Mouse (Mus musculus): ENCODE results near the gene Upf1. TPM values are rescaled to one million over a fixed set of nuclear protein-coding genes. Genes with fewer than 3 reads are reported as not detected.

The Upf1 gene
- polyA plus RNA-seq, 1 experiment from 2014 or later, result 11.8 TPM

DNA sequence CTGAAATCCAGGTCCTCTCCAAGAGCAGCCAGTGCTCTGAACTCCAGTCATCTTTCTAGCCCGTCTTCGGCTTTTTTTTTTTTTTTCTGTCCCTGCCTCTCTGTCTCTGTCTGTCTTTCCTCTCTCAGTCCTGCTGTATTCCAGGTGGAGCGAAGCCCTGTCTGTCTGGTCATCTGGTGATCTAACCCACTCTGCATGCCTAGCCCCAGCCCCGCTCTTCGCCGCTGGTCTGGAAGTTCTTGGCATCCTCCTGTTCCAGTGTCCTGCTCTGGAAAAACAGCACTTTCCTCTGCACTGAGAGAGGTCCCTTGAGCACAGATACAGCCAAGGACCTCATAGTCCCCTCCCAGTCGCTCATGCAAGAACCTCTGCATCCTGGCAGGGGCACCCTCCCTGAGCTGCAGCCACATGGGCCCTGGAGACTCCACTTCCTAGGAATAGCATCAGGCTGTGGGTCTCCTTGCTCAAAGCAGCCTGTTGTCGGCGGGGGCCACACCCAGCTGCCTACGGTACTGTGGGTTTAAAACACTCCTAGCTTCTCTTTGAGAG lies 8.5 kb upstream of the Upf1 start:
- H3K27me3 ChIP-seq (replicated peaks; ENCODE audit: control insufficient read depth, insufficient read depth, low read length), result no peaks in the 10 kb centered on the region
- ATAC-seq, result no peak
- H3K9me3 ChIP-seq (ENCODE audit: control insufficient read depth, low read length), result no peaks in the 10 kb centered on the region
- no peaks in the 10 kb centered on the region for H3K36me3 ChIP-seq (ENCODE audit: control insufficient read depth, insufficient read depth)
- H3K9ac ChIP-seq (replicated peaks; ENCODE audit: low read depth, low read length), result no peak overlapping the region
- no peaks in the 10 kb centered on the region for H3K4me1 ChIP-seq (replicated peaks; ENCODE audit: control insufficient read depth, insufficient read depth, low read length)
- 75% methylated on average over 10 of the region's 10 CpGs for WGBS
- H3K4me3 ChIP-seq (replicated peaks; ENCODE audit: low read length), result no peak overlapping the region
- no peak overlapping the region for H3K4me2 ChIP-seq (ENCODE audit: low read length)
- no peak overlapping the region for H3K27ac ChIP-seq (ENCODE audit: low read length)

DNA sequence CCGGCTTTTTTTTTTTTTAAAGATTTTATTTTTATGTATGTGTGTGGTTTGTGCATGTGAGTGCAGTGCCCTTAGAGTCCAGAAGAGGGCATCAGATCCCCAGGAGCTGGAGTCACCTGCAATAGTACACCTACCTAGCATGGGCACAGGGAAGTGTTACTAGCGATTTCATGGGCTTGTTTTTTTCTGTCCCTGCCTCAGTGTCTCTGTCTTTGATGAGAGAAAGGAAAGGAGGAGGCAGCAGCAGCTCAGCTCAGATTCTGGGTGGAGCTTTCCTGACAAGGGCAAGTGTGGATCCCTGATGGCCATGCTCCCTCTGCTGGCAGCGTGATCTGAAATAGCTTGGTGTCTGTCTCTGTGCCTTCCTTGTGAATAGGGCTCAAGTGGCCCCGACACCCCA lies 7.7 kb upstream of the Upf1 start:
- no peak overlapping the region for H3K9ac ChIP-seq (replicated peaks; ENCODE audit: low read depth, low read length)
- no peak overlapping the region for H3K4me3 ChIP-seq (replicated peaks; ENCODE audit: low read length)
- ATAC-seq, result no peak
- no peaks in the 10 kb centered on the region for H3K9me3 ChIP-seq (ENCODE audit: control insufficient read depth, low read length)
- WGBS, result 59% methylated on average over 4 of the region's 4 CpGs
- H3K27ac ChIP-seq (ENCODE audit: low read length), result no peak overlapping the region
- no peaks in the 10 kb centered on the region for H3K27me3 ChIP-seq (replicated peaks; ENCODE audit: control insufficient read depth, insufficient read depth, low read length)
- H3K4me2 ChIP-seq (ENCODE audit: low read length), result no peak overlapping the region
- H3K36me3 ChIP-seq (ENCODE audit: control insufficient read depth, insufficient read depth), result no peaks in the 10 kb centered on the region
- H3K4me1 ChIP-seq (replicated peaks; ENCODE audit: control insufficient read depth, insufficient read depth, low read length), result no peaks in the 10 kb centered on the region

DNA sequence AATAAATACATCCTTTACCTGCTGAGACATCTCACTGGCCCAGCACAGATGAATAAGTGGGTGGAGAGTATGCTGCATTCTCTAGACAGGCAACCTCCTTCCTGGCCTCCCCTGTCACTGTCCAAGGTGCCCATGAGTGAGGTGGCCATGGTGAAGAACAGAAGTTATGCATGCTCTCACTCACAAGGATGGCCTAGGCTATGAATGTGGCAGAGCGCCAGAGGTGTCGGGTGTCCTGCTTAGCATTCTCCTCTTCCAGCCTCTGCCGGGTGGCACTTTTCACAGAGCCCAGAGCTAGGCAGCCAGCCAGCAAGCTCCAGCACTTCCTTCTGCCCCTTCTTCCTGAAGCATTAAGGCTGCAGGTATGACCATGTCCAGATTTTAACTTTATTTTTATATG lies 6.3 kb upstream of the Upf1 start:
- no peaks in the 10 kb centered on the region for H3K36me3 ChIP-seq (ENCODE audit: control insufficient read depth, insufficient read depth)
- no peak overlapping the region for H3K4me3 ChIP-seq (replicated peaks; ENCODE audit: low read length)
- no peak overlapping the region for H3K27ac ChIP-seq (ENCODE audit: low read length)
- WGBS, result 21% methylated on average over 3 of the region's 3 CpGs
- H3K4me2 ChIP-seq (ENCODE audit: low read length), result no peak overlapping the region
- H3K27me3 ChIP-seq (replicated peaks; ENCODE audit: control insufficient read depth, insufficient read depth, low read length), result no peaks in the 10 kb centered on the region
- no peaks in the 10 kb centered on the region for H3K4me1 ChIP-seq (replicated peaks; ENCODE audit: control insufficient read depth, insufficient read depth, low read length)
- no peaks in the 10 kb centered on the region for H3K9me3 ChIP-seq (ENCODE audit: control insufficient read depth, low read length)
- H3K9ac ChIP-seq (replicated peaks; ENCODE audit: low read depth, low read length), result no peak overlapping the region
- no peak for ATAC-seq

DNA sequence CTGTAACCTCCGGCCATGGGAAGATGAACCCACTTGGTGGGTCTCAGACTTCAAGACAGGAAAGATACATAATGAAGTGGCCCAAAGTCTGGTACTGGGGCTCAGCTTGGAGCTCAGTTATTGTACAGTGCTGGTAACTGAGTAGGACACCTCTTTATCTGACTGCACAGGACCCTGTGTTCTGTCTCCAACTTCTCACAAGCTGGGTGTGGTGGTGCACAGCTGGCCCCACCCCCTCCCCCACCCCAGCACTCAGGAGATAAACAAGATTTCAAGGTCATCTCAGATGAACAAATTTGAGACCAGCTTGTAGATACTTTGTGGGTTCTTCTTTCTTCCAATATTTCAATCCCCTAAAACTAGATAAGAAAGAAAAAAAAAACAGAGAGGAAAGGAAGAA lies 3.0 kb upstream of the Upf1 start:
- H3K4me2 ChIP-seq (ENCODE audit: low read length), result no peak overlapping the region
- no peaks in the 10 kb centered on the region for H3K27me3 ChIP-seq (replicated peaks; ENCODE audit: control insufficient read depth, insufficient read depth, low read length)
- no peak for ATAC-seq
- H3K4me1 ChIP-seq (replicated peaks; ENCODE audit: control insufficient read depth, insufficient read depth, low read length), result peaks cover 19% of the 10 kb centered on the region
- H3K4me3 ChIP-seq (replicated peaks; ENCODE audit: low read length), result no peak overlapping the region
- WGBS, result 85% methylated on average over 1 of the region's 1 CpGs
- no peak overlapping the region for H3K27ac ChIP-seq (ENCODE audit: low read length)
- H3K36me3 ChIP-seq (ENCODE audit: control insufficient read depth, insufficient read depth), result no peaks in the 10 kb centered on the region
- no peaks in the 10 kb centered on the region for H3K9me3 ChIP-seq (ENCODE audit: control insufficient read depth, low read length)
- no peak overlapping the region for H3K9ac ChIP-seq (replicated peaks; ENCODE audit: low read depth, low read length)

DNA sequence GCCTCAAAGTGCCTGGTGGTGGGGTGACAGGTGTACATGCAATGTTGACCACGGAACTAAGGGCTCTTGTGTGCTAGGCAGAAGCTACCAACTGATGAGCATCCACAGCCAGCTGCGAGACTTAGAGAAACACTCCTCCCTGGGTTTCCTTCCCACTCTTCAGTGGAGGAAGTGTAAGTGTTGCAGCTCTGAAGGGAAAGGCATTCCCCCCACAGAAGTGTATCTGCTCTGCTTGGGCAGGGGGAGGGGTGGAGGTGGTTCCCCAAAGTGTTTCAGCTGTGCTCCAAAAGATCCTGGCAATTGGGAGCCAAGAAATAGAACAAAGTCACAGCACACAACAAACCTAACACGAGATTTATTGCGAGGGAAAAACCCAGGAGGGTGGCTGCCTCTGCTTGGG lies 926 bp upstream of the Upf1 start:
- Histone ChIP-seq H3K4me2 (ENCODE audit: low read length) (peak overlapping the region; percentile 65), H3K9me3 (ENCODE audit: control insufficient read depth, low read length) (no peaks in the 10 kb centered on the region), H3K27me3 (replicated peaks; ENCODE audit: control insufficient read depth, insufficient read depth, low read length) (no peaks in the 10 kb centered on the region), H3K27ac (ENCODE audit: low read length) (peak overlapping the region; percentile 83; the same call in 1 of the 2 replicates), H3K36me3 (ENCODE audit: control insufficient read depth, insufficient read depth) (no peaks in the 10 kb centered on the region), H3K4me3 (replicated peaks; ENCODE audit: low read length) (peak overlapping the region; percentile 99; the same call in 1 of the 2 replicates), H3K9ac (replicated peaks; ENCODE audit: low read depth, low read length) (peak overlapping the region; percentile 56), H3K4me1 (replicated peaks; ENCODE audit: control insufficient read depth, insufficient read depth, low read length) (peaks cover 30% of the 10 kb centered on the region)
- ATAC-seq, result no peak; the same call in 1 of the 2 replicates
- 68% methylated on average over 4 of the region's 4 CpGs for WGBS

DNA sequence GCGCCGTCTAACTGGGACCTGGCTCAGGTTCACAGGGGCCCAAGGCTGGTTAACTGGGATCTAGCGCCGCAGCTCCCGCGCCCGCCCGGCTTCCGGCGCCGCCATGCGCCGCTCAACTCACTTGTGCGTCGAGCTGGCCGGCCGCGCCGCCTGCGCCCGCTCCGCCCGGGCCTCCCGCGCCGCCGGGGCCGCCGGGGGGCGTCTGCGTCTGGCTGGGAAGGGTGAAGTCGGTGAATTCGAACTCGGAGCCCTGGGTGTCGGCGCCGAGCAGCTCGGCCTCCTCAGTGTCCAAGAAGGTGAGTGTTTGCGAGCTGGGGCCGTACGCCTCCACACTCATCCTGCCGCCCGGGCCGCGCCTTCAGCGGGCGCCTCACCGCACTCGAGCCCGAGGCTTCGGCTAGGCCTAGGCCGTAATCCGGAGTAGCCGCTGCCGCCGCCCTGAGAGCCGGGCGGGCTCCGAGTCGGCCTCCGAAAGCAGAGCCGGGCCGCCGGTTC lies 374 bp downstream of the Upf1 start:
- H3K4me1 ChIP-seq (replicated peaks; ENCODE audit: control insufficient read depth, insufficient read depth, low read length), result peaks cover 33% of the 10 kb centered on the region
- WGBS, result 0% methylated on average over 64 of the region's 64 CpGs
- no peaks in the 10 kb centered on the region for H3K36me3 ChIP-seq (ENCODE audit: control insufficient read depth, insufficient read depth)
- H3K4me2 ChIP-seq (ENCODE audit: low read length), result peak overlapping the region; percentile 94
- no peaks in the 10 kb centered on the region for H3K27me3 ChIP-seq (replicated peaks; ENCODE audit: control insufficient read depth, insufficient read depth, low read length)
- peak overlapping the region; percentile 99 for H3K4me3 ChIP-seq (replicated peaks; ENCODE audit: low read length)
- peak overlapping the region; percentile 80 for H3K9ac ChIP-seq (replicated peaks; ENCODE audit: low read depth, low read length)
- H3K9me3 ChIP-seq (ENCODE audit: control insufficient read depth, low read length), result no peaks in the 10 kb centered on the region
- ATAC-seq, result peak; percentile 49
- peak overlapping the region; percentile 81 for H3K27ac ChIP-seq (ENCODE audit: low read length)

DNA sequence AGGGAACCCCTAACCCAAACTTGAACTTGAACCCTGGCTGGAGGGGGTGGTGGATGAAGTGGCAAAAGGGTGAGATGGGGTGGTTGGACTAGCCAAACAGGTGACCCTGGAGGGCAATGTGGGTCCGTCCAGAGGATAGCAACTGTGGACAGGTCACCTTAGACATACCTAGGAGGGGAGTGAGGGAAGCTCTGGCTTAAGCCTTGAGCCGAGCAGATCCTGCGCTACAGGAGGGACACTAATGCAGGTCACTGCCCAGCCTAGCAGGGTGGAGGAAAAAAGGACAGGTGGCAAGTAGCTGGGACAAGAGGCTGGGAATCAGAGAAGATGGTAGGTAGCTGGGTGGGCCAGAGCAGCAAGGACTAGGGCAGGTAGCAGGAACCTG lies 1.1 kb downstream of the Upf1 start:
- H3K4me2 ChIP-seq (ENCODE audit: low read length), result peak overlapping the region; percentile 94
- H3K4me3 ChIP-seq (replicated peaks; ENCODE audit: low read length), result peak overlapping the region; percentile 99
- no peaks in the 10 kb centered on the region for H3K36me3 ChIP-seq (ENCODE audit: control insufficient read depth, insufficient read depth)
- peak overlapping the region; percentile 80 for H3K9ac ChIP-seq (replicated peaks; ENCODE audit: low read depth, low read length)
- H3K4me1 ChIP-seq (replicated peaks; ENCODE audit: control insufficient read depth, insufficient read depth, low read length), result peaks cover 33% of the 10 kb centered on the region
- H3K9me3 ChIP-seq (ENCODE audit: control insufficient read depth, low read length), result no peaks in the 10 kb centered on the region
- 28% methylated on average over 3 of the region's 3 CpGs for whole genome bisulfite sequencing
- H3K27ac ChIP-seq (ENCODE audit: low read length), result no peak overlapping the region
- no peaks in the 10 kb centered on the region for H3K27me3 ChIP-seq (replicated peaks; ENCODE audit: control insufficient read depth, insufficient read depth, low read length)
- ATAC-seq, result no peak

DNA sequence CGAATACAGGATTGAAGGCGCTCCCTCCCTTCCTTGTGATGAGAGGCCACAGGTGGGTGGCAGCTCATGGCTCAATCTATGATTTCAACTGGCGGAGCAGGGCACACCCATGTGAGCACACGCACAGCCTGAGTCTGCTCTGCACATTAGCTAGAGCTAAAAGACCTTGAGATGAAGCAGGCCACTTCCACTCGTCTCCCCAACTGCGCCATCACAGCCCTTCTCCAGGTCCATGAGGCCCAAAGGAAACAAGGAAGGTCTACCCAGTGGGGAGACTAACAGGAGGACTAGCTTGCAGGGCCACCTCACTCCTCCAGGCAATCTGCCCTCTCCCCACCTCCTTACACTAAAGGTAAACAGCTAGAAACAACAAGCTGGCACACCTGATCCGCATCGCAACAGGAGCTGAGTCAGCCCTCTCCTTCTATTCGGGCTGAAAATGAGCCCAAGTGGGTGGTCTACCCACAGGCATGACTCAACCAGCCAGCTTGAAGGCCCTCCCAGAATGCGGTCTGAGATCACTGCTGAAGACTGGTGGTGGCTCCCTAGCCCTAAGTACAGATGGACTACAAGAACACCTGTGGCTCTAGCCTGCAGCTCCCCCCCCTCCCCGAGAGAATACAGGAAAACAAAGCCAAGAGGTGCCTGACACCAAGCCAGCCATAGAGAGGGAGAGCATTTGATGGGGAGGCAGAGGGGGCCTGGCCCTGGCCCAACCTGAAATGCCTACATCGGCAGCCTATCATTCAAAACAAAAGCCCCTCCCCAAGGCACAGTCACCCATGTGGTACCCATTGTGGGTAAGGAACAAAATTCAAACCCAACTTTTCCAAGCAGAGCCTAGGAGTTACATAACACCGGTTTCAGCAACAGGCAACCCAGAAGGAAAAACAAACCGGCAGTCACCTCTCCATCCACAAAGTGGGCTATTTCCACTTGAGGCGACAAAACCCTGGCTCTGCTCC lies 1.8 kb downstream of the Upf1 start:
- peaks cover 33% of the 10 kb centered on the region for H3K4me1 ChIP-seq (replicated peaks; ENCODE audit: control insufficient read depth, insufficient read depth, low read length)
- peak overlapping the region; percentile 99 for H3K4me3 ChIP-seq (replicated peaks; ENCODE audit: low read length)
- no peaks in the 10 kb centered on the region for H3K27me3 ChIP-seq (replicated peaks; ENCODE audit: control insufficient read depth, insufficient read depth, low read length)
- no peak overlapping the region for H3K27ac ChIP-seq (ENCODE audit: low read length)
- 46% methylated on average over 15 of the region's 15 CpGs for WGBS
- peak overlapping the region; percentile 94 for H3K4me2 ChIP-seq (ENCODE audit: low read length)
- H3K36me3 ChIP-seq (ENCODE audit: control insufficient read depth, insufficient read depth), result no peaks in the 10 kb centered on the region
- ATAC-seq, result no peak
- no peaks in the 10 kb centered on the region for H3K9me3 ChIP-seq (ENCODE audit: control insufficient read depth, low read length)
- H3K9ac ChIP-seq (replicated peaks; ENCODE audit: low read depth, low read length), result peak overlapping the region; percentile 80

DNA sequence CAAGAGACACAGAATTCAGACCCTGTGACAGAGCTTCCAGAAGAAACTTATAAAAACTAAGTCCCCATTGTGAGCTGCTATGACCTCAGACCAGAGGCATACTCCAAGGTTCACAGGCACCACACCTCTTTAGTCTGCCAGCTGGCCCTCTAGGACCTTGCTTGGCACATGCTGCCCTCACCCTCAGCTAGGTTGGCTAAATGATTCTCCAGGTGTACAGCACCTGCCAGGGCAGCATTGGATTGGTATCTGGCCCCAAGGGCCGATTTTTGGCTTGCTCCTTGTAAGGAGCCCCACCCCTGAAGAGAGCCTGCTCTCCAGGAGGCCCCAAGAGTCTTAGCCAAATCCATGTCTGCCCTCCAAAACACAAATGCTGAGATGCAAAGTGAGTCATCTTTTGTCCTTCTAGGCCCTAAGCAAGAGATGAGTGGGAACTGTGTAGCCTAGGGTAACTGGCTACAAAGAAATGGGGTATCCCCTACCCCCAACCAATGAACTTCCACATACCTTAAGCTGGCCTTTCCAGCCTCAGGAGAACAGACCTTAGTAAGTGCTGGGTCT lies 5.1 kb downstream of the Upf1 start:
- peaks cover 29% of the 10 kb centered on the region for H3K4me1 ChIP-seq (replicated peaks; ENCODE audit: control insufficient read depth, insufficient read depth, low read length)
- no peak for ATAC-seq

More for the DNA sequence above, 5.1 kb downstream of the Upf1 start:
- Histone ChIP-seq H3K4me2 (ENCODE audit: low read length) (no peak overlapping the region), H3K4me3 (replicated peaks; ENCODE audit: low read length) (no peak overlapping the region), H3K9me3 (ENCODE audit: control insufficient read depth, low read length) (no peaks in the 10 kb centered on the region), H3K27me3 (replicated peaks; ENCODE audit: control insufficient read depth, insufficient read depth, low read length) (no peaks in the 10 kb centered on the region), H3K9ac (replicated peaks; ENCODE audit: low read depth, low read length) (no peak overlapping the region), H3K27ac (ENCODE audit: low read length) (no peak overlapping the region), H3K36me3 (ENCODE audit: control insufficient read depth, insufficient read depth) (no peaks in the 10 kb centered on the region; the same call in 1 of the 2 replicates)
- 89% methylated on average over 1 of the region's 1 CpGs for WGBS
